Mouse (Mus musculus): Measurements from ENCODE around the gene Nt5dc1.

GRCm38 (mm10) chr10:34363756-34364155, 54.6 kb downstream of the Nt5dc1 start:
- TF ChIP-seq CTCF (conservative IDR thresholded peaks at IDR 0.05; ENCODE audit: low read length) (no peak), POU5F1 (IDR thresholded peaks at IDR 0.05; ENCODE audit: borderline replicate concordance, low read length) (no peak), NANOG (IDR thresholded peaks at IDR 0.05; ENCODE audit: borderline replicate concordance, low read length) (no peak)
